Mouse (Mus musculus): ENCODE results near the gene Supt6. TPM values are rescaled to one million over a fixed set of nuclear protein-coding genes. Genes with fewer than 3 reads are reported as not detected.

Supt6 gene
- total and polyA plus RNA-seq, 3 experiments = 39.6 to 93.2 (median 59.8) TPM

GRCm38 (mm10) chr11:78260489-78261258 lies 14.9 kb upstream of the Supt6 start (continued):
- TF ChIP-seq BHLHE40 (IDR thresholded peaks at IDR 0.05; ENCODE audit: borderline replicate concordance, low read depth, low read length) = no peak
- no peak for TF ChIP-seq NRF1 (IDR thresholded peaks at IDR 0.05; ENCODE audit: insufficient read depth, low read depth, low read length, poor library complexity, severe bottlenecking)
- no peak for TF ChIP-seq CHD2 (IDR thresholded peaks at IDR 0.05; ENCODE audit: low read length)
- TF ChIP-seq MAZ (IDR thresholded peaks at IDR 0.05; ENCODE audit: low read depth, low read length) = no peak
- no peak for TF ChIP-seq ZC3H11A (IDR thresholded peaks at IDR 0.05; ENCODE audit: low read depth, low read length)
- TF ChIP-seq USF1 (IDR thresholded peaks at IDR 0.05; ENCODE audit: low read depth, low read length) = no peak
- peak; percentile 74 for TF ChIP-seq JUND (IDR thresholded peaks at IDR 0.05; ENCODE audit: low read depth, low read length)
- no peak for TF ChIP-seq ZMIZ1 (IDR thresholded peaks at IDR 0.05; ENCODE audit: low read depth, low read length)
- no peak for TF ChIP-seq ZKSCAN1 (IDR thresholded peaks at IDR 0.05; ENCODE audit: low read depth, low read length)
- no peak for TF ChIP-seq POLR2A (IDR thresholded peaks at IDR 0.05; ENCODE audit: control insufficient read depth in 1 of 2, insufficient read depth in 1 of 2, low read depth in 1 of 2, low read length in 2 of 2, poor library complexity in 1 of 2)
- no peak for TF ChIP-seq TAL1 (IDR thresholded peaks at IDR 0.05; ENCODE audit: low read length)
- TF ChIP-seq RAD21 (IDR thresholded peaks at IDR 0.05; ENCODE audit: low read depth, low read length) = no peak
- TF ChIP-seq POLR2AphosphoS5 (IDR thresholded peaks at IDR 0.05; ENCODE audit: borderline replicate concordance, low read depth, low read length) = no peak
- no peak for TF ChIP-seq SMC3 (IDR thresholded peaks at IDR 0.05; ENCODE audit: low read depth, low read length)

GRCm38 (mm10) chr11:78256618-78257017 lies 10.8 kb upstream of the Supt6 start:
- Histone ChIP-seq H3K4me1 (ENCODE audit: control insufficient read depth in 1 of 2, insufficient read depth in 2 of 2, low read length in 2 of 2) (peaks cover 2 to 6% of the 10 kb centered on the region in 2 experiments; a peak in 3 of 4 replicates), H3K36me3 (ENCODE audit: control insufficient read depth in 1 of 2, insufficient read depth in 2 of 2, low read length in 2 of 2) (peaks cover 10 to 20% of the 10 kb centered on the region in 2 experiments), H3K9me3 (replicated peaks; ENCODE audit: insufficient read depth, low read length) (no peaks in the 10 kb centered on the region), H3K4me3 (ENCODE audit: control insufficient read depth in 1 of 2, insufficient read depth in 1 of 2, low read depth in 2 of 2, low read length in 2 of 2) (no peak overlapping the region), H3K27me3 (ENCODE audit: control insufficient read depth in 1 of 2, insufficient read depth in 2 of 2, low read length in 2 of 2) (no peaks in the 10 kb centered on the region), H3K9ac (ENCODE audit: control insufficient read depth, low read depth, low read length, poor library complexity, severe bottlenecking) (no peak overlapping the region), H3K79me2 (ENCODE audit: control insufficient read depth, insufficient read depth, low read length, poor library complexity) (peaks cover under 1% of the 10 kb centered on the region; the same call in 1 of the 2 replicates), H3K27ac (ENCODE audit: control insufficient read depth, low read depth, low read length) (no peak overlapping the region)
- TF ChIP-seq SMC3 (IDR thresholded peaks at IDR 0.05; ENCODE audit: low read depth, low read length) (peak; percentile 45), ZNF384 (IDR thresholded peaks at IDR 0.05; ENCODE audit: low read depth, low read length) (0 out of 2 replicates have a peak, but pooled peaks have one; percentile 14), CTCF (IDR thresholded peaks at IDR 0.05 in 2 of 3, conservative IDR thresholded peaks at IDR 0.05 in 1 of 3; ENCODE audit: control insufficient read depth in 1 of 3, insufficient read depth in 1 of 3, low read depth in 2 of 3, low read length in 3 of 3, poor library complexity in 1 of 3, severe bottlenecking in 1 of 3) (peak in 2 of 3 experiments; percentile 24 to 53; a peak in 4 of 6 replicates), EP300 (IDR thresholded peaks at IDR 0.05; ENCODE audit: low read depth in 1 of 2, low read length in 2 of 2) (no peak), RAD21 (IDR thresholded peaks at IDR 0.05; ENCODE audit: low read depth, low read length) (peak; percentile 20)
- DNase-seq (ENCODE audit: low read depth, low spot score) = peak; percentile 36
